Mouse (Mus musculus): ENCODE measurements around the gene Slc9a1. TPM values are rescaled to one million over a fixed set of nuclear protein-coding genes. Genes with fewer than 3 reads are reported as not detected.

The Slc9a1 gene
- total RNA-seq, 2 experiments from 2014 or later = 16.3 to 20.0 TPM

DNA sequence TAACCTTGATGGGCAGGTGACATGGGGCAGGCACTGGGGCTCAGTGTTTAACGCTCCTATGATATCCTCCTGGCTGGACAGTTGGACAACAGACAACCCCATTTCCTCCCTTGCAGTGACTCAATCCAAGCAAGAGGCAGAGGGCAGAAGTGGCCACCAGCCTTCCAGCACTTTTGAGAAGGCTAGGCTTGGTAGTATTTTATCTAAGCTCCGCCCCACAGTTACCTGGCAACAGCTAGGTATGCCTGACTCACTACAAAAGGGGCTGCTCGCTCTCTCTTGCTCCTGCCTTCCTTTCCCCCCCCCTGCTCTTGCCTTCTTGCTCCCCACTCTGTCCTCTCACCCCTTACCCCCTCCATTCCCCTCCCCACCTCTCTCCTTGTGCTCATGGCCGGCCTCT is 91.9 kb downstream of the Slc9a1 start:
- intact Hi-C loops (cut with DNase I) = no loop called here
- DNase-seq (ENCODE audit: low spot score) = no peak

DNA sequence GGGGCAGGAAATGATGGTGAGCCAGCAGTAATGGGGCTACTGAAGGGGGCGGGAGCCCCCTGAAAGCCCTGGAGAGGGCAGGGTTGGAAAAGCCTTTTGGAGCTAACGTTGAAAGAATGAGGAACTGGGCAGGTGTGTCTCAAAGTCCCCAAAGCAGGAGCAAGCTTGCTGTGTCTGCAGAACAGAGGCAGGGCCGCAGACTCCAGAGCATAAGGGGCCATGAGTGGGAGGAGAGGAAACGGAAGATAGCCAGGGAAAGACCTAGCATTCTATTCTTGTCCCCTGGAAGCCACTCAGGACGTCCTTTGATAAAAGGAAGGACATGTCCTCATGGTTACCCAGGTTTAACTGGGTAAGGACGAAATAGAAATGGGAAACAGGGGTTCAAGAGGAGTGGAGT is 93.7 kb downstream of the Slc9a1 start:
- intact Hi-C loops (cut with DNase I) = no loop called here
- DNase-seq (ENCODE audit: low spot score) = no peak

DNA sequence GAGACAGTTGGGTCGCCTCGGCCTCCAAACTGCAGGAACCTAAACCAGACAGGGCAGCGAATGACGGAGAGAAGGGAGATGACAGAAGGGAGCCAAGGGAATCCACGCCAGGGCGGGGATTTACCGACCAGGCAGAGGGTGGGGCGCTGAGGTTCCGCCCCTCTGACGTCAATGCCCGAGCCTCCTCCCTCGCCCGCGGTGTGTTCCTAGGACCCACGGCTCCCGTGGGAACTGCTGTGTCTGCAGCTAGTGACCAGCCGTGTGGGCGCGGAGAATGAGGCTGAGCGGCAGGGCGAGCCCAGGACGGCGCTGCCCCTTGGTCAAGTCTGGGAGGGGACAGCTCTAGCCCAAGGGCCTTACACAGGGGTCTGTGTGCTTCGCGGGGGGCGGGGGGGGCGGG is 98.6 kb downstream of the Slc9a1 start:
- intact Hi-C loops (cut with DNase I) = no loop called here
- peak; percentile 77 for DNase-seq (ENCODE audit: low spot score)

DNA sequence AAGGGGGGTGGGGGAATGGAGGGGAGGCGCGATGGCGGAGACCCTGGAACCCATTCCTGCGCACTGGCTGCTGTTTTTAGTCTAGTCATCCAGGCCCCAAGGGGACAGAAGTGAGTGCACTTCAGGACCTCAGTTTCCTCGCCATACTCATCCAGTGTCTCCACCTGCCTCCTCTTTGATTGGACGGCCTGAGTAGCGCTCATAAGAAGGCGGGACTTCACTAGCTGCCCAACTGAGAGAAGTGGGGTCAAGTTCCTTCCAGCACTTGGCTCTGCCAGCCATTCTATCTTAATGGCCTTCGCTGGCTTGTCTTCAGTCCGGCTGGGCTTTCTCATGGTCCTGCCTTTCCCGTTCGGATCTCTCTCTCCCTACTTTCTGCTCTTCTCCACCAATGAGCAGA is 99.6 kb downstream of the Slc9a1 start:
- intact Hi-C loops (cut with DNase I) = no loop called here
- DNase-seq (ENCODE audit: low spot score) = no peak

DNA sequence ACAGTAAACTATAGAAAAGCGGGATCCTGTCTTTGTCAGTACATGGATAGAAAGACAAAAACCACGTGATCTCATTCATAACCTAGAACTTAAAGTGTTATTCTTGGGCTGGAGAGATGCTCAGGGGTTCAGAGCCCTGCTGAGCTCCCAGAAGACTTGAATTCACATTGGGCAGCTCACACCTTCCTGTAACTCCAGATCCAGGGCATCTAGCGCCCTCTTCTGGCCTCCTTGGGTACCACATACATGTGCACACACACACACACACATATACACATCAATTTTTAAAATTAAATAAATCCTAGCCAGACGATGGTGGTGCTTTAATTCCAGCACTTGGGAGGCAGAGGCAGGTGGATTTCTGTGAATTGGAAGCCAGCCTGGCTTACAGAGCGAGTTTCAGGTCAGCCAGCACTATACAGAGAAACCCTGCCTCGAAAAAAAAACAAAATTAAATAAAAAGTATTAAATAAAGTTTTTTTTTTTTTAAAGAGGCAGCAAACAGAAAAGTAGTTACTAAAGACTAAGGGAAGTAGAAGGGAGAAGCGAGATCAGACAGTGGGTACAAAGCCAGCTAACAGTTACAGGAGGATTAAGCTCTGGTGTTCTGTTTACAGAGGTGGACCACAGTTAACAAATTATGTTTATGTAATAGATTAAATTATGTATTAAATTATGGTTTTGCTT is 101.8 kb downstream of the Slc9a1 start:
- intact Hi-C loops (cut with DNase I) = no loop called here
- no peak for DNase-seq (ENCODE audit: low spot score)

Small RNA genes lying within 50 kb of the gene (microRNA-seq; reads per million reads assigned to microRNA genes)
- gene Mir5122 = 6.9 reads per million, percentile 19 among the genes with 10 or more reads in this experiment

Other genes starting within 250 kb of the Slc9a1 start
- gene Wasf2, start 239.2 kb upstream of the Slc9a1 start, total RNA-seq (2021) = 100 to 1,000 TPM in 1 of 2 experiments, 10 to 100 TPM in 1; 77.7 to 110 TPM
- gene Cd164l2, start 157.6 kb upstream of the Slc9a1 start, total RNA-seq (2021) = under 1 TPM in 1 of 2 experiments, not detected in 1; 0.53 TPM
- under 1 TPM in 1 of 2 experiments, not detected in 1; 0.22 TPM for gene Gpr3, start 157.2 kb upstream of the Slc9a1 start, total RNA-seq (2021)
- 10 to 100 TPM; 10.8 to 20.1 TPM for gene Map3k6, start 128.9 kb upstream of the Slc9a1 start, total RNA-seq (2021)
- gene Sytl1, start 106.6 kb upstream of the Slc9a1 start, total RNA-seq (2021) = under 1 TPM; 0.36 to 0.81 TPM
- 10 to 100 TPM; 24.8 to 25.7 TPM for gene Tmem222, start 91.9 kb upstream of the Slc9a1 start, total RNA-seq (2021)
- gene Wdtc1, start 16.2 kb upstream of the Slc9a1 start, total RNA-seq (2021) = 10 to 100 TPM; 81.2 to 82.7 TPM
- gene Tent5b, start 110.4 kb downstream of the Slc9a1 start, total RNA-seq (2021) = 1 to 10 TPM; 2.5 to 4.0 TPM
- gene Trnp1, start 128.8 kb downstream of the Slc9a1 start, total RNA-seq (2021) = 1 to 10 TPM; 2.2 to 4.3 TPM
- not detected for gene Kdf1, start 149.3 kb downstream of the Slc9a1 start, total RNA-seq (2021)
- 10 to 100 TPM; 66.9 to 67.9 TPM for gene Nudc, start 176.3 kb downstream of the Slc9a1 start, total RNA-seq (2021)
- 10 to 100 TPM; 18.1 to 20.0 TPM for gene Nr0b2, start 183.7 kb downstream of the Slc9a1 start, total RNA-seq (2021)
- 1 to 10 TPM; 4.7 to 5.3 TPM for gene Gpatch3, start 205.0 kb downstream of the Slc9a1 start, total RNA-seq (2021)
- 1 to 10 TPM; 6.4 to 6.8 TPM for gene Gpn2, start 214.7 kb downstream of the Slc9a1 start, total RNA-seq (2021)
- gene Sfn, start 232.5 kb downstream of the Slc9a1 start, total RNA-seq (2021) = 1 to 10 TPM; 1.5 TPM